Comparison of ENCODE assay signal across 8 mouse cellular contexts in the genomic region with DNA sequence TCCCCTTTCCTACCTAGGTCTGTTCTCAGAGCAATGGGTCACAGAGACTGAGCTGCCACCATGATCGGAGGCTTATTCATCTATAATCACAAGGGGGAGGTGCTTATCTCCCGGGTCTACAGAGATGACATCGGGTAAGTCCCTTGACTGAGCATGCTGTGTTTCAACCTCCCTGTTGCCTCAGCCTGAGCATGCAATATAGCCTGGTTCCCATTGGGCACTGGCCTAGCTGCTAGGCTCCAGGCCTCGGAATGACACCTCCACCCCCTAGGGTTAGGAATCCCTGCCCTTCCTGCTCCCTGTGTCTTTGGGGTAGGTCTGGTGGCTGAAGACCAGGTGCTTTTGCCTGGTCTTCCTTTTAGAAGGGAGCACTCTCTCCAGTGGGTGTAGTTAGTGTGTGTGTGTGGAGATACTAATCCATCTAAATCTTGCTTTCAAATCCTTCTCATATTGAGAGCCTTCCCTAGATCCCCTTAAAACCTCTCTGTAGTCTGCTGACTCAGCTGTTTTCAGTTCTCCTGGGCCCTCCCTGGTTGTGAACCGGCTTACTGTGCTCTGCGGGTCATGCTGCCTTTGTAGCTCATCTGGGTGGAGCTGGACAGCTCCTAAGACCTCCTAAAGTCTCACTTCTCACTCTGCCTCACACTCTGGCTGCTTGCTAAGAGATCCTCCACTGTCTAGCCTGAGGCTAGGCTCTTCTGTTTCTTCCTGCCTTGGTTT. TPM values are rescaled to one million over a fixed set of nuclear protein-coding genes. Genes with fewer than 3 reads are reported as not detected.
A peak's percentile ranks its signal among the peaks of the same experiment; 100 is the strongest.
DNase-seq lines count a peak whose midpoint lies in the region; ATAC-seq and TF ChIP-seq lines count a peak whose summit lies in the region.

No protein-coding gene starts in this region.

- H3K36me3 ChIP-seq in limb, embryonic 15.5 days: peaks cover 59% of the 10 kb centered on the region

- H3K27me3 ChIP-seq in limb, embryonic 15.5 days: no peaks in the 10 kb centered on the region

- no peak for TF ChIP-seq CTCF in left cerebral cortex, adult 2 months (IDR thresholded peaks at IDR 0.05)
- TF ChIP-seq CTCF in embryonic fibroblast, embryonic 13.5 days (IDR thresholded peaks at IDR 0.05; ENCODE audit: borderline replicate concordance, insufficient read depth, low read length): no peak

- no peak for ATAC-seq in limb, embryonic 15.5 days (ENCODE audit: insufficient number of reproducible peaks, low FRiP score, low TSS enrichment, low read depth)

- WGBS in limb, embryonic 15.5 days: 45% methylated on average over 6 of the region's 6 CpGs

- TF ChIP-seq POLR2A in embryonic fibroblast, embryonic 13.5 days (IDR thresholded peaks at IDR 0.05; ENCODE audit: low read depth, low read length): no peak

- peak overlapping the region; percentile 44; the same call in 1 of the 2 replicates for H3K27ac ChIP-seq in left cerebral cortex, adult 2 months
- H3K27ac ChIP-seq in embryonic fibroblast, embryonic 13.5 days (ENCODE audit: insufficient read depth, low read length): peak overlapping the region; percentile 59
- H3K27ac ChIP-seq in limb, embryonic 15.5 days: no peak overlapping the region

- intact Hi-C loops in left cerebral cortex, adult 2 months (cut with DNase I): no loop called here
- intact Hi-C loops in gastrocnemius, postnatal 14 days (cut with DNase I; ENCODE audit: low total_unique reads): no loop called here
- intact Hi-C loops in left cerebral cortex, postnatal 14 days (cut with DNase I): no loop called here

- H3K9ac ChIP-seq in limb, embryonic 15.5 days: peak overlapping the region; percentile 37; the same call in 1 of the 2 replicates

- peaks cover 4% of the 10 kb centered on the region; the same call in 1 of the 2 replicates for H3K4me1 ChIP-seq in embryonic fibroblast, embryonic 13.5 days (ENCODE audit: control insufficient read depth, insufficient read depth, low read length)
- H3K4me1 ChIP-seq in limb, embryonic 15.5 days: peaks cover 26% of the 10 kb centered on the region

- H3K4me3 ChIP-seq in left cerebral cortex, adult 2 months: peak overlapping the region; percentile 99
- H3K4me3 ChIP-seq in embryonic fibroblast, embryonic 13.5 days (ENCODE audit: insufficient read depth, low read length): peak overlapping the region; percentile 87
- peak overlapping the region; percentile 90 for H3K4me3 ChIP-seq in limb, embryonic 15.5 days

- H3K9me3 ChIP-seq in limb, embryonic 15.5 days: no peaks in the 10 kb centered on the region

- no peak for DNase-seq in left cerebral cortex, adult 2 months (ENCODE audit: extremely low spot score in 1 of 2, low spot score in 2 of 2)
- no peak for DNase-seq in left cerebral cortex, adult 18-20 months (ENCODE audit: low spot score in 2 of 2)
- peak; percentile 67 for DNase-seq in retina, postnatal 7 days (ENCODE audit: low read depth, low spot score)
- DNase-seq in left cerebral cortex, adult 9 months (ENCODE audit: low spot score in 2 of 2): no peak
- no peak for DNase-seq in gastrocnemius, postnatal 14 days
- DNase-seq in left cerebral cortex, postnatal 14 days (ENCODE audit: low spot score in 2 of 2): no peak

- H3K4me2 ChIP-seq in limb, embryonic 15.5 days: peak overlapping the region; percentile 64

RNA-seq across cellular contexts. Expression of gene Ap2m1, which starts 2.5 kb away (rescaled TPM):
- 100 to 1,000 TPM; 804 to 827 TPM for total RNA-seq in left cerebral cortex, adult 2 months (2021)
- 100 to 1,000 TPM; 826 to 873 TPM for total RNA-seq in left cerebral cortex, adult 18-20 months (2021)
- 448 and 450 TPM in 2 replicates for polyA plus RNA-seq in embryonic fibroblast, embryonic 13.5 days (2011; ENCODE audit: insufficient read length, low read depth, missing spikeins)
- 572 and 581 TPM in 2 replicates for polyA plus RNA-seq in limb, embryonic 15.5 days (2015; fragmentation: Nextera tagmentation; extraction: Ambion mirVana)
- 100 to 1,000 TPM; 127 to 134 TPM for total RNA-seq in gastrocnemius, postnatal 14 days (2021)
- total RNA-seq in left cerebral cortex, postnatal 14 days (2021): 100 to 1,000 TPM; 917 to 964 TPM

RNA-seq across cellular contexts. Expression of gene Abcf3, which starts 10.6 kb away (rescaled TPM):
- total RNA-seq in left cerebral cortex, adult 2 months (2021): 100 to 1,000 TPM; 102 to 109 TPM
- 100 to 1,000 TPM; 100 to 120 TPM for total RNA-seq in left cerebral cortex, adult 18-20 months (2021)
- 50.9 and 53.2 TPM in 2 replicates for polyA plus RNA-seq in embryonic fibroblast, embryonic 13.5 days (2011; ENCODE audit: insufficient read length, low read depth, missing spikeins)
- polyA plus RNA-seq in limb, embryonic 15.5 days (2015; fragmentation: Nextera tagmentation; extraction: Ambion mirVana): 60.0 and 60.3 TPM in 2 replicates
- 10 to 100 TPM; 47.1 to 53.6 TPM for total RNA-seq in gastrocnemius, postnatal 14 days (2021)
- total RNA-seq in left cerebral cortex, postnatal 14 days (2021): 10 to 100 TPM; 82.9 to 86.5 TPM

RNA-seq across cellular contexts. Expression of gene Dvl3, which starts 21.0 kb away (rescaled TPM):
- 10 to 100 TPM; 64.7 to 70.1 TPM for total RNA-seq in left cerebral cortex, adult 2 months (2021)
- total RNA-seq in left cerebral cortex, adult 18-20 months (2021): 10 to 100 TPM; 57.0 to 57.5 TPM
- 51.4 and 57.3 TPM in 2 replicates for polyA plus RNA-seq in embryonic fibroblast, embryonic 13.5 days (2011; ENCODE audit: insufficient read length, low read depth, missing spikeins)
- 20.9 and 22.0 TPM in 2 replicates for polyA plus RNA-seq in limb, embryonic 15.5 days (2015; fragmentation: Nextera tagmentation; extraction: Ambion mirVana)
- total RNA-seq in gastrocnemius, postnatal 14 days (2021): 10 to 100 TPM; 28.2 to 31.0 TPM
- total RNA-seq in left cerebral cortex, postnatal 14 days (2021): 10 to 100 TPM; 82.2 to 86.1 TPM

RNA-seq across cellular contexts. Expression of gene Eif2b5, which starts 39.1 kb away (rescaled TPM):
- 10 to 100 TPM; 59.2 to 59.6 TPM for total RNA-seq in left cerebral cortex, adult 2 months (2021)
- 10 to 100 TPM; 55.8 to 65.4 TPM for total RNA-seq in left cerebral cortex, adult 18-20 months (2021)
- 53.8 and 61.5 TPM in 2 replicates for polyA plus RNA-seq in embryonic fibroblast, embryonic 13.5 days (2011; ENCODE audit: insufficient read length, low read depth, missing spikeins)
- polyA plus RNA-seq in limb, embryonic 15.5 days (2015; fragmentation: Nextera tagmentation; extraction: Ambion mirVana): 88.4 and 93.5 TPM in 2 replicates
- 10 to 100 TPM; 43.0 to 44.9 TPM for total RNA-seq in gastrocnemius, postnatal 14 days (2021)
- total RNA-seq in left cerebral cortex, postnatal 14 days (2021): 10 to 100 TPM; 55.0 to 57.6 TPM

RNA-seq across cellular contexts. Expression of gene Vwa5b2, which starts 51.5 kb away (rescaled TPM):
- 10 to 100 TPM; 63.4 to 68.3 TPM for total RNA-seq in left cerebral cortex, adult 2 months (2021)
- 10 to 100 TPM; 50.1 to 62.9 TPM for total RNA-seq in left cerebral cortex, adult 18-20 months (2021)
- polyA plus RNA-seq in embryonic fibroblast, embryonic 13.5 days (2011; ENCODE audit: insufficient read length, low read depth, missing spikeins): not detected in 2 replicates
- 0.55 and 0.60 TPM in 2 replicates for polyA plus RNA-seq in limb, embryonic 15.5 days (2015; fragmentation: Nextera tagmentation; extraction: Ambion mirVana)
- under 1 TPM; 0.10 to 0.16 TPM for total RNA-seq in gastrocnemius, postnatal 14 days (2021)
- 10 to 100 TPM; 58.6 to 63.8 TPM for total RNA-seq in left cerebral cortex, postnatal 14 days (2021)

Comparison
In these comparisons a context has a peak if more than half of its experiments do, and no peak if none do; other contexts are left out.
1. RNA of gene Ap2m1, which starts 2.5 kb away (total RNA-seq): 917 to 964 TPM in left cerebral cortex, postnatal 14 days, 826 to 873 TPM in left cerebral cortex, adult 18-20 months and 804 to 827 TPM in left cerebral cortex, adult 2 months; 127 to 134 TPM in gastrocnemius, postnatal 14 days; every median in the first group is over 4 times any median in the second.
2. Peak in every context shown above with its lines, with median percentiles within 50 percentile points of each other: H3K4me3 ChIP-seq.